Mouse (Mus musculus) liver, embryonic 15.5 days (tissue): ENCODE data around the gene Mycl. TPM values are rescaled to one million over a fixed set of nuclear protein-coding genes. Genes with fewer than 3 reads are reported as not detected.

Source experiments
- ATAC-seq: fragments of 200-750 bp; cut with Nextera tagmentation; 2 replicates; pipeline ENCODE4 v1.8.0; 2017; ENCODE audit warnings: moderate number of reproducible peaks, mild to moderate bottlenecking, moderate library complexity; ENCODE audit not compliant: insufficient read depth
- H3K27ac ChIP-seq: fragments of 300-500 bp; sonication (generic); replicated peaks from 2 replicates; pipeline ENCODE4 v1.5.1; 2015; ENCODE audit warnings: mild to moderate bottlenecking, inconsistent platforms
- H3K27me3 ChIP-seq: fragments of 300-500 bp; sonication (generic); 2 replicates; pipeline ENCODE4 v1.6.1; 2015; ENCODE audit warnings: mild to moderate bottlenecking, inconsistent platforms
- H3K36me3 ChIP-seq: fragments of 300-500 bp; sonication (generic); replicated peaks from 2 replicates; pipeline ENCODE4 v1.6.1; 2015; ENCODE audit warnings: moderate library complexity, mild to moderate bottlenecking, inconsistent platforms
- H3K4me1 ChIP-seq: fragments of 300-500 bp; sonication (generic); replicated peaks from 2 replicates; pipeline ENCODE4 v1.6.1; 2015; ENCODE audit warnings: inconsistent platforms
- H3K4me2 ChIP-seq: fragments of 300-500 bp; sonication (generic); 2 replicates; pipeline ENCODE4 v1.6.1; 2015; ENCODE audit warnings: moderate library complexity, mild to moderate bottlenecking, inconsistent platforms
- H3K4me3 ChIP-seq: fragments of 300-500 bp; sonication (generic); replicated peaks from 2 replicates; pipeline ENCODE4 v1.5.1; 2015; ENCODE audit warnings: mild to moderate bottlenecking, inconsistent platforms
- H3K9ac ChIP-seq: fragments of 300-500 bp; sonication (generic); 2 replicates; pipeline ENCODE4 v1.6.1; 2015; ENCODE audit warnings: moderate library complexity, mild to moderate bottlenecking, inconsistent platforms
- H3K9me3 ChIP-seq: fragments of 300-500 bp; sonication (generic); replicated peaks from 2 replicates; pipeline ENCODE4 v1.6.1; 2016; ENCODE audit warnings: inconsistent platforms
- WGBS: fragments of 180-500 bp; shearing (Covaris S2); methylation state at CpG from one replicate; pipeline ENCODE4 v1.1.7; 2015; ENCODE audit warnings: mixed read lengths; ENCODE audit not compliant: insufficient replicate concordance; 5-methylcytosine and 5-hydroxymethylcytosine counted together
- polyA plus RNA-seq: library from polyadenylated mRNA; unstranded; fragments of >200 nt; fragmentation: Nextera tagmentation; extraction: Ambion mirVana; gene quantifications from 2 replicates; pipeline ENCODE4 v1.2.1, GENCODE M21; 2015

The Mycl gene
- 0.89 and 1.2 TPM in 2 replicates for polyA plus RNA-seq

DNA sequence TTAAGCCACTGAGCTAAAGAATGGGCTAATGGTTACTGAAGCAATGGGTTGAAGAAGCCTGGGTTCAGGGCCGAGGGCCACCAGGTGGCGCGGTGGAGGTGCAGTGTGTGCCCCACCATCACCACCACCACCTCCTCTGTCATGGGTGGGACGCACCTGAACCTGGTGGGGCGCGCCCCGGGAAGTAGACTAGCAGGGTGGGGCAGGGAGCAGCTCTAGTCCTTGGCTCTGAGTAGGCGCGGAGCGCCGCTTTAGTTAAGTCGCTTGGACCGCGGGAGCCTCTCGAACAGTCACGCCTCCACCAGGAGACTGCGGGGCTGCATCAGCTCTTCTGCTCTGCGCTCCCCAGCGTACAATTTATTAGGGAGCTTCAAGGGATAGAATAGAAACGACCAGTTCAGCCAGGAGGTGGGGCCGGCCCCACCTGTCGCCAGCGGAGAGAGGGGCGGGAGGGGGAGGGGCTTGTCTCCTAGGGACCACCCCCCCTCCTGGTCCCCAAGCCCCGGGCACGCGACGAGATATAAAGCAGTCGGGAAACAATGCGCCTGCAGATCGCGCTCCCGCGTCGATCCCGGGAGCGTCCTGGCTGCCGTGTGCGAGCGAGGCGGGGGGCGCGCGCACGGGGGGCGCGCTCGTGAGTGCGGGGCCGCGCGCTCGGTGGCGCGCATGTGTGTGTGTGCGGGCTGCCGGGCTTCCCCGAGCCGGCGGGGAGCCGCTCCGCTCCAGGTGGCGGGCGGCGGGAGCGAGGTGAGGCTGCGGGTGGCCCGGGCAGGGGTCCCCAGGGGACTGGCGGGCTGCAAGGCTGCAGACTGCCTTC, at the start of gene Mycl:
Gene Mycl, plus strand, starts transcription at position 249 of the 817 bp plus-strand sequence.
- Histone ChIP-seq H3K36me3 (no peaks in the 10 kb centered on the region), H3K4me1 (peaks cover 20% of the 10 kb centered on the region), H3K9me3 (no peaks in the 10 kb centered on the region), H3K4me3 (peak within 1 kb of the TSS; percentile 59), H3K4me2 (peak within 1 kb of the TSS; percentile 75), H3K9ac (peak within 1 kb of the TSS; percentile 32; the same call in 1 of the 2 replicates), H3K27me3 (peaks cover 66% of the 10 kb centered on the region), H3K27ac (no peak within 1 kb of the TSS)
- WGBS, result under 1% methylated on average over 69 of the region's 69 CpGs
- peak; percentile 60 for ATAC-seq

DNA sequence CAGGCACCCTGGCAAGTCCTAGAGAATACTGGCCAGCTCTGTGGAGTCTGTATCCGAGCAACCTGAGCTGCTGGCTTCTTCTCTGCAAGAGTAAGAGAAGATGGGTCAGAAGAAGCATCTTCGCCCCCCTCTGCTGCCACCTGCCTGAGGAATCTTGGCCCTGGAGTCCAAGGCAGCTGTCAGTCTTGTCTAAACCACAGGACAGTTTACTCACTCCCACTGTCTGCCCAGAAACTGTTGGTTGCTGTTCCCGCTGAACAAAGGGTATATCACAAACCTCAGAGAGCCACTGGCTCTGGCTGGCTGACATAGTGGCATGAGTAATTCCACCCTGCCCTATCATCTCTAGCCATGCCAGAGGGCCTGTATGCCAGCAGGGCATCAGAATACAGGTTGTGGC, 48.2 kb upstream of the Mycl start:
- Histone ChIP-seq H3K4me3 (no peak overlapping the region), H3K9me3 (no peaks in the 10 kb centered on the region), H3K4me1 (no peaks in the 10 kb centered on the region), H3K27ac (no peak overlapping the region), H3K27me3 (no peaks in the 10 kb centered on the region; the same call in 1 of the 2 replicates), H3K9ac (no peak overlapping the region), H3K4me2 (no peak overlapping the region), H3K36me3 (no peaks in the 10 kb centered on the region)
- 66% methylated on average over 3 of the region's 3 CpGs for WGBS
- no peak for ATAC-seq

DNA sequence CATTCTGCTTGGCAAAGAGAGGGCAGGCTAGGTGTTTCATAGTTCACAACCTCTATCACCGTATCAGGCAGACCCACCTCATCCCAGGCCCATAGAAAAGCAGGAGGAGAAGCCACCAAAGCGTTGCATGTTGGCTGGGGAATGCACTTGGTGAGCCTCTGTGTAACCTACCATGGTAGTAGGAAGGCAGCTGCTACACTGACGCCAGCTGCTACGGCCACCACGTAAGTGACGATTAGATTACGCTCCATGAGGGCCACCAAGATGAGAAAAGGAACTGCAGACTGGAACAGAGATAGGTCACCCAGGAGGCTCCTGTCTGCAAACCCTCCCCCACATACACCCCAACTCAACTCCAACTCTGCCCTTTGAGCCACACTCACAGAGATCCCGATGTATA, 46.4 kb upstream of the Mycl start:
- Histone ChIP-seq H3K4me3 (no peak overlapping the region), H3K27me3 (no peaks in the 10 kb centered on the region), H3K9ac (no peak overlapping the region), H3K36me3 (no peaks in the 10 kb centered on the region), H3K9me3 (no peaks in the 10 kb centered on the region), H3K27ac (no peak overlapping the region), H3K4me1 (no peaks in the 10 kb centered on the region), H3K4me2 (no peak overlapping the region)
- WGBS, result 53% methylated on average over 8 of the region's 8 CpGs
- ATAC-seq, result no peak

DNA sequence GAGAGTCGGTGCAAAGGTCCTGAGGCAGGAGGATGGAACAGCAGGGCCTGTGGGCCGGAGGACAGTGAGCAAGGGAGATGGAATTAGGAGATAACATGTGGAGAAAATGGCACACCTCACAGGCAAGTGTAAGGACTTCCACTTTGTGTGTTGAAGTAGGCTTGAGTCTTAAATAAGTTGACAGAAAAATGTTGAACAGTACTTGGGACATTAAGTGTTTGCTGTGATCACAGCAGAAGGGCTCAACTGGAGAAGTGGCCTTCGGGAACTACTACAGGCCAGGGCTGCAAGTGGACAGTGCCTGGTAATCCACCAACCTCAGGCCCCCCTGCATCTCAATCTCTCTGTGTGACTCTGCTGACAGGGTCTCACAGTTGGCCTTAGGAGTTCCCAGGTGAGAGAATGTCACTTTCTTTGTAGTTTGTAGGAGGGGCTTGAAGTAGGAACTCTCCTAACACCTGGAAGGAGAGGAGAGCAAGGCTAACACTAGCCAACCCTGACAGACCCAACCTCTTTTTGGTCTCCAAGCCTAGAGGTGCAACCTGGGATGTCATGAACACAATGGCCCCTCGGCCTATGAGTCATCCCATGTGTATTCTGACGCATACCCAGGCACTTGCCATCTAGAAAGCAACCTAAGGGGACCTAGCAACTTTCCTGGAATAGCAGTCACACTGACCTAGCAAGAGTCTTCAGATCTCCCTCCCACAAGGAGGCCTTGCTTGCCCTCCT, 40.6 kb upstream of the Mycl start:
- 42% methylated on average over 5 of the region's 5 CpGs for WGBS
- Histone ChIP-seq H3K36me3 (no peaks in the 10 kb centered on the region), H3K4me2 (peak overlapping the region; percentile 54), H3K9ac (peak overlapping the region; percentile 29; the same call in 1 of the 2 replicates), H3K4me1 (peaks cover 16% of the 10 kb centered on the region), H3K9me3 (no peaks in the 10 kb centered on the region), H3K27ac (no peak overlapping the region), H3K4me3 (no peak overlapping the region; the same call in 1 of the 2 replicates), H3K27me3 (peaks cover 20% of the 10 kb centered on the region)
- no peak; the same call in 1 of the 2 replicates for ATAC-seq

DNA sequence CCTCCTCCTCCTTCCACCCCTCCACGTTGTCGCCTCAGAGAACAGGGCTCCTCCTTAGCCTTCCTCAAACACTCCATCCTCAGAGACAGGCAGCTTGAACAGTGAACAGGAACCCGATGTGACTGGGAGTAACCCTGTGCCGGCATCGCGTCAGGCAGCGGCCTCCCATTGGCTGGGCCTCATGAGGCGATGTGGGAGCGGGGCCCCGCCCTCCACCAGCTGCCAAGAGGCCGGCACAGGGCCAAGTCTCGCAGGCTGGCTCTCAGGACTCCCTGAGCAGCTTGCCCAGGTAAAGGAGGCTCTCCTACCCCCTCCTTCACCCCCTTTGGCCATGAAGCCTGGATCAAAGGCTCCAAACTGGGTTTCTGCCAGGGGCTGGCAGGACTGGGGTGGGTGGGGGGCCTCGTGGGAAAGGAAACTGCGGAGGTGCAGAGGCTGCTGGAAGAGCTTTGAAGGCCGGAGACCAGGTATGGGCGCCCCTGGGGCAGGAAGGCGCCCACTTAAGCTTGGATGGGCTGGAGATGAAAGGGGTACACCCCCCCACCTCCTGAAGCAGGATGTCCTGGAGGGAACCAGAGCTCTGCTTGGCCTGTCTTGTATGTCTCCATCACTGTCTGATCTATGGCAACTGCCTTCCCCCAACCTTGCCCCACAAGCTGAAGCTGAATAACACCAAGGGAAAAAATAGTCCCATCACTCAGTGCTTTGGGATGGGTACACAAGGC, 39.9 kb upstream of the Mycl start:
- Histone ChIP-seq H3K9ac (peak overlapping the region; percentile 29; the same call in 1 of the 2 replicates), H3K27ac (no peak overlapping the region), H3K9me3 (no peaks in the 10 kb centered on the region), H3K4me3 (no peak overlapping the region; the same call in 1 of the 2 replicates), H3K4me1 (peaks cover 17% of the 10 kb centered on the region), H3K36me3 (no peaks in the 10 kb centered on the region), H3K4me2 (peak overlapping the region; percentile 54), H3K27me3 (peaks cover 28% of the 10 kb centered on the region)
- ATAC-seq, result peak; percentile 89
- WGBS, result 11% methylated on average over 17 of the region's 17 CpGs

DNA sequence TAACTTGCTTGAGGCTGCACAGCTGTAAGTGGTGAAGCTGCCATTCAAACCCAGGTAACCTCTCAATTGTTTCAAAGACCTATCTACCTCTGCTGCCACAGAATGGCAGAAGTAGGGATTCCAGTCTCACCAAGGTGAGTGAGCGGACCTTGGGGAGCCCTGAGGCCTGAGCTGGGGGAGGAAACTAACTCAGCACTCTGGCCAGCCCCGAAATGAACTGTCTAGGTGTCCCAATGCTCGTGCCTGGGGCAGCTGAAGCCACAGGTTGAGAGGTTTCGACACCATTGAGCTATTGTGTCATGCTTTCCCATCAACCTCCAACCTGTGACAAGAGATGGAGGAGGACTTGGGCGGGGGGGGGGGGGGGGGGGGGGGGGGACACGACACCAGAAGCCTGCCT, 39.2 kb upstream of the Mycl start:
- Histone ChIP-seq H3K27ac (no peak overlapping the region), H3K4me2 (no peak overlapping the region), H3K9ac (no peak overlapping the region), H3K36me3 (no peaks in the 10 kb centered on the region), H3K4me1 (peaks cover 23% of the 10 kb centered on the region), H3K27me3 (peaks cover 35% of the 10 kb centered on the region), H3K4me3 (no peak overlapping the region), H3K9me3 (no peaks in the 10 kb centered on the region)
- 69% methylated on average over 4 of the region's 6 CpGs for WGBS
- no peak for ATAC-seq

DNA sequence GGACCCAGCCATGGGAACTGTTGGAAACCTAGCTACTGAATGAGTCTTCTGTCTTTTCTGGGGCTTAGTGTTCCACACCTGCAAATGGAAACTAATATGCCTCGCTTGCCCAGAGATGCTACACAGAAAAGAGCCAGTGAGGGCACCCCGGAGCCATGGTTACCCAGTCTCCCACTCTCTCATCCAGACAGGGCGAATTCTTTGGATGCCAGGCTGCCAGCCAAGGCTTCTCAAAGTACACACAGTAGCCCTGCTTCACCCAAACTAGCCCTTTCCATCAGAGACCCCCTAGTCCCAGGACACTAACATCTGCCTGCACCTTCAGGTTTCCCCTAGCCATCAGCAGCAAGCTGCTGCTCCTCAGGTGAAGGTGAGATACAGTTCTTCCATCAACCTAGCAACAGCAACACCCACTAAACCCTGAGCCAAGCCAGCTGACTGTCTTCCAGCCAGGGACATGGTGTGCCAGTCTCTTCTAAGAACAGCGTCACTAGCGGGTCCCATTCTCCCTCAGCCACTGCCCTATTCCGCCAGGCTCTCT, 36.9 kb upstream of the Mycl start:
- H3K36me3 ChIP-seq, result no peaks in the 10 kb centered on the region
- H3K9me3 ChIP-seq, result no peaks in the 10 kb centered on the region
- H3K4me3 ChIP-seq, result no peak overlapping the region
- no peak overlapping the region for H3K27ac ChIP-seq
- peaks cover 58% of the 10 kb centered on the region for H3K27me3 ChIP-seq
- H3K9ac ChIP-seq, result no peak overlapping the region
- 62% methylated on average over 6 of the region's 6 CpGs for WGBS
- H3K4me1 ChIP-seq, result peaks cover 25% of the 10 kb centered on the region
- ATAC-seq, result no peak
- no peak overlapping the region for H3K4me2 ChIP-seq

DNA sequence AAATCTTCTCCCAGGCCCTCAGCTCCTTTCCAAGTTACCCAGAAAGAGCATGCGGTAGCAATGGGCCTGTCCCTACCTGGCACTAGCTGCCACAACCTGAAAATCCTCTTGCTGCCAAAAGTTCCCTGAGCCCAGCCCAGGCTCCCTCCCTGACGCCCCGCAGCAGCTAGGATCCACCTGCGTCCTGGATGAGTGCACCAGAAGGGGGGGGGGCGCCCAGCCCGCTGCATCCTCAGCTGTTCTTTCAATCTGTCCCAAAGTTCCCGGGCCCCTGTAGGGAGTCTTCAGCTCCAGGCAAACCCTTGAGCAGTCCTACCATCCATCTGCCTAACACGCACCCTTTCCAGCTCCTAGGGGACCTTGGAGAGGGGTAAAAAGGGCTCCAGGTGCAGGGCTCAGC, 35.6 kb upstream of the Mycl start:
- no peak overlapping the region for H3K9ac ChIP-seq

DNA sequence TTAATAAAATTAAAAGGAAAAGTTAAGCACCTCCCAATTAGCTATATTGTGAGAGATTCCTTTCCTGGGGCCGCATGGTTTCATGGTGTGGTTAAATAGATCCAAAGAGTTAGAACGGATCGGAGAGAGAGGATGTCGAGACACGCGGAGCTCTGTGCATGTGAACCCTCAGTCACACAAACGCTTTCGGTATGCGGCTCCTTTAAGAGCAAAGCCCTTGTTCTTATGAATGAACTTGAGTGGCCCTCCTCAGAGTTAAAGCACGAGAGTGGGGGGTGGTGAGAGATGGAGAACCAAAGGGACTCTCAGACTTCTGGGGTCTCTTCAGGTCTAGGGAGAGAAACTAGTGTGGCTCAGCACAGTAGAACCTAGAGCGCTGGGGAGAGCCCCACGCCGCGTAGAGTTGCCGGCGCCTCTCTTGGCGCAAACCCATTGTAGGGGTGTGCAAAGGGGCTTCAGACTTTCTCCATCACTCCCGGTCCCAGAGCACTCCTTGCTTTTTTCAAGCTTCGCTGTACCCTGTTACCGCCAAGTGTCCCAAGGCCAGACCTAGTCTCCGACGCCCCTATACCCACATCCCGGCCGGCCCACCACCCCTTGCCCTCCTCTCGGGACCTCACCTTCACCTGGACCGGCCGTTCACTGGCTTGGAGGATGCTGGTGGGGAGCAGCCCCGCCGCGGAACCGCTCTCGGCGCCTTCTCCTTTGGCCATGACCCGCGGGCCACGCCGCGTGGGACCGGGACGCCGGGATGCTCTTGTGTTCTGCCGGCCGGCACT, 34.9 kb upstream of the Mycl start:
- under 1% methylated on average over 43 of the region's 43 CpGs for WGBS
- Histone ChIP-seq H3K4me3 (peak overlapping the region; percentile 41), H3K4me2 (peak overlapping the region; percentile 70), H3K9me3 (no peaks in the 10 kb centered on the region), H3K36me3 (no peaks in the 10 kb centered on the region), H3K4me1 (peaks cover 15% of the 10 kb centered on the region), H3K27ac (no peak overlapping the region), H3K9ac (no peak overlapping the region), H3K27me3 (peaks cover 64% of the 10 kb centered on the region)
- no peak for ATAC-seq

More for the DNA sequence above, 35.6 kb upstream of the Mycl start:
- H3K36me3 ChIP-seq, result no peaks in the 10 kb centered on the region
- H3K27me3 ChIP-seq, result peaks cover 64% of the 10 kb centered on the region
- 19% methylated on average over 8 of the region's 8 CpGs for WGBS
- no peak overlapping the region for H3K27ac ChIP-seq
- no peaks in the 10 kb centered on the region for H3K9me3 ChIP-seq
- H3K4me1 ChIP-seq, result peaks cover 22% of the 10 kb centered on the region
- H3K4me3 ChIP-seq, result peak overlapping the region; percentile 41; the same call in 1 of the 2 replicates
- ATAC-seq, result no peak
- peak overlapping the region; percentile 70 for H3K4me2 ChIP-seq

DNA sequence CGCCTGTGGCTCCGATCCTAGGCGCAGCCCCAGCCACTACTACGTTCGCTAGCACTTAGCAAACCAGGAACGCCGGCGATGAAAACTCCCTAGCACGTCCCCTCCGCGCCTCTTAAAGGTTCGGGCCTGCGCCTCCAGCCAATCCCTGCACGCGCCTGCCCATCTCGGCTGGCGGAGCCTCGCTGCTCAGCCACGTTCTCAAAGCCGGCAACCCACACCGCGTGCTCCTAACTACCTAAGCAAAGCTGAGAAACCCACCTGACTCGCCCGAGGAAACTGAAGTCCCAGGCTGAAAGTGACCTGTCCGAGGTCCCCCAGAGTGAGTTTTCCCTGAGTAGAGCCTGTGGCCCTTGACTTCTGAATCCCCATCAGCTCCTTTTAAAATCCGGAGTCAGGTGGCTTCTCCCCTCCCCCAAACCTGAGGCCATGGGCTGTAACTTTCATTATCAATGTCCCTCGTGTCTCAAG, 34.3 kb upstream of the Mycl start, which contains the start of gene Mfsd2a:
Gene Mfsd2a, minus strand, starts transcription at position 89 of the 468 bp plus-strand sequence.
- Histone ChIP-seq H3K9ac (no peak within 1 kb of the TSS), H3K27me3 (peaks cover 64% of the 10 kb centered on the region), H3K4me1 (peaks cover 9% of the 10 kb centered on the region; the same call in 1 of the 2 replicates), H3K9me3 (no peaks in the 10 kb centered on the region), H3K4me3 (peak within 1 kb of the TSS; percentile 41), H3K4me2 (peak within 1 kb of the TSS; percentile 70), H3K36me3 (no peaks in the 10 kb centered on the region), H3K27ac (no peak within 1 kb of the TSS)
- ATAC-seq, result no peak
- under 1% methylated on average over 27 of the region's 27 CpGs for WGBS
